Mouse (Mus musculus): ENCODE measurements at regions not wholly inside any gene's neighbourhood (a gene's known extent, or its start where the extent isn't known, plus 50 kb on each side); places are given as distances from the start of the nearest gene placed in this dataset.

GRCm38 (mm10) chr6:81562260-81562659 lies 361.2 kb upstream of the Gcfc2 start:
- no peak for TF ChIP-seq CTCF (conservative IDR thresholded peaks at IDR 0.05; ENCODE audit: low read length)
- no peak for TF ChIP-seq NANOG (IDR thresholded peaks at IDR 0.05; ENCODE audit: borderline replicate concordance, low read length)
